Mouse (Mus musculus) forebrain, embryonic 13.5 days (tissue): ENCODE measurements at regions not wholly inside any gene's neighbourhood (a gene's known extent, or its start where the extent isn't known, plus 50 kb on each side); places are given as distances from the start of the nearest gene placed in this dataset.

Experiments used
- ATAC-seq: fragments of 200-750 bp; cut with Nextera tagmentation; 2 replicates; pipeline ENCODE4 v1.8.0; 2017
- H3K27ac ChIP-seq: fragments of 300-500 bp; sonication (generic); 2 replicates; pipeline ENCODE4 v1.5.1; 2015; ENCODE audit warnings: inconsistent platforms, mild to moderate bottlenecking, moderate library complexity
- H3K27me3 ChIP-seq: fragments of 300-500 bp; sonication (generic); 2 replicates; pipeline ENCODE4 v1.6.1; 2015; ENCODE audit warnings: mild to moderate bottlenecking, inconsistent platforms
- H3K36me3 ChIP-seq: fragments of 300-500 bp; sonication (generic); 2 replicates; pipeline ENCODE4 v1.6.1; 2015; ENCODE audit warnings: mild to moderate bottlenecking, inconsistent platforms; ENCODE audit not compliant: poor library complexity, severe bottlenecking
- H3K4me1 ChIP-seq: fragments of 300-500 bp; sonication (generic); 2 replicates; pipeline ENCODE4 v1.6.1; 2015; ENCODE audit warnings: inconsistent platforms
- H3K4me2 ChIP-seq: fragments of 300-500 bp; sonication (generic); 2 replicates; pipeline ENCODE4 v1.6.1; 2015; ENCODE audit warnings: inconsistent platforms, mild to moderate bottlenecking, moderate library complexity
- H3K4me3 ChIP-seq: fragments of 300-500 bp; sonication (generic); 2 replicates; pipeline ENCODE4 v1.5.1; 2015; ENCODE audit warnings: mild to moderate bottlenecking, inconsistent platforms
- H3K9ac ChIP-seq: fragments of 300-500 bp; sonication (generic); 2 replicates; pipeline ENCODE4 v1.6.1; 2015; ENCODE audit warnings: mild to moderate bottlenecking, inconsistent platforms
- H3K9me3 ChIP-seq: fragments of 300-500 bp; sonication (generic); replicated peaks from 2 replicates; pipeline ENCODE4 v1.6.1; 2016; ENCODE audit warnings: inconsistent platforms
- WGBS: fragments of 180-500 bp; shearing (Covaris S2); methylation state at CpG from one replicate; pipeline ENCODE4 v1.1.7; 2015; 5-methylcytosine and 5-hydroxymethylcytosine counted together

DNA sequence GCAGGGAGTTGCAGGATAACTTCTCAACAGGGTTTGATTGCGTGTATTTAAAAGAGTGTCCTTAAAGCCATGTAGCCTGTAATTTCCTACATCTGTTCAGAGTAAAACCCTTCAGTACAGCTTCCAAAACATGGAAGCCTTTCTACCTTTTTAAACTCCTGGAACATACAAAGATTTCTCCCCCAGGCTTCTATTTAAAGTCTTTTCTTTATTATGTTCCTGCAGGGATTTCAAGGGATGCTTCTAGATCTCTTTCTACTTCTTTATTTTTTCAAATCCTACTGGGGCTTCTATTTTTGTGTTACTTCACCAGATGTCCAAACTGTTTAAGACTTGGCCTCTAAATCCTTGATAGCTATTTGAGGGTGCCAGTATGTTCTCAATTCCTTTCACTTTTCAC lies 196.2 kb downstream of the Anxa1 start:
- 89% methylated on average over 1 of the region's 1 CpGs for WGBS
- Histone ChIP-seq H3K27ac (no peak overlapping the region), H3K27me3 (no peaks in the 10 kb centered on the region), H3K9me3 (no peaks in the 10 kb centered on the region), H3K4me2 (no peak overlapping the region), H3K9ac (no peak overlapping the region), H3K4me1 (no peaks in the 10 kb centered on the region), H3K36me3 (no peaks in the 10 kb centered on the region), H3K4me3 (no peak overlapping the region)
- ATAC-seq: no peak

DNA sequence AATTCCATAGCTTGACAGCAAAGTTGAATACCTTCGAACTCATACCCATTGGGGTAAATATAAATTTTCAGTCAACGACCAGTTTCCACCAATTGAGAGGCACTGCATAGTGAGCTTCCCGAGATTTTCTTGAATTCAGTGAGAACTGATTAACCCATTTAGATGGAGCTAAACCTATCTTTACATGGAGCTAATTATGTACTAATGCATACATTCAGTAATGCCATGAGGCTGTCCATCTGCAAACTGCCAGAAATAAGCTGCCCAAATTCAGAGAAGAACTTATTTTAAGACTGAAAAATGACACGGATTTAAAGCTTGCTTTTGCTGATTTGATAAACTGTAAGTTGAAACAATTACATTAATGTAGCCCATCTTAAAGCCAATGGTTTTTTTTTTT lies 208.9 kb downstream of the Anxa1 start:
- H3K27me3 ChIP-seq: no peaks in the 10 kb centered on the region
- no peak overlapping the region for H3K9ac ChIP-seq
- H3K4me3 ChIP-seq: no peak overlapping the region
- H3K9me3 ChIP-seq: no peaks in the 10 kb centered on the region
- WGBS: 87% methylated on average over 4 of the region's 4 CpGs
- no peak overlapping the region for H3K4me2 ChIP-seq
- H3K36me3 ChIP-seq: no peaks in the 10 kb centered on the region
- H3K4me1 ChIP-seq: no peaks in the 10 kb centered on the region
- H3K27ac ChIP-seq: no peak overlapping the region
- no peak for ATAC-seq

DNA sequence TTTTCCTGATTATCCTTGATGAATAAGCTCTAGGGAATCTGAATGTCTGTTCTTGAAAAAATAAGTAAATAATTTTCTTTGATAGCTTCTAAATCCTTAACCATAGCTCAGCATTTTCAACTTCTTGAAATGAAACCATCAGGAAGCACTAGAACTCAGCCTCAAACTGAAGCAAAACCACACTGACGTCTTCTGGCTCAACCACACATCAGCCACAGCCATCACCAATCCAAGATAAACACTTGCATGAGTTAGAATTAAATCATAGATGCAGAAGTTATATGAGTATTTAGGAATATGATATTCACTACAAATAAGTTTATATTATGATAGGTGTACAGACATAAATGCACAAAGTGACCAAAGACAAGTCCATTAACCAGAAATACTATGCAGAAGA lies 229.2 kb downstream of the Anxa1 start:
- 83% methylated on average over 1 of the region's 1 CpGs for WGBS
- no peak for ATAC-seq
- no peak overlapping the region for H3K4me2 ChIP-seq

DNA sequence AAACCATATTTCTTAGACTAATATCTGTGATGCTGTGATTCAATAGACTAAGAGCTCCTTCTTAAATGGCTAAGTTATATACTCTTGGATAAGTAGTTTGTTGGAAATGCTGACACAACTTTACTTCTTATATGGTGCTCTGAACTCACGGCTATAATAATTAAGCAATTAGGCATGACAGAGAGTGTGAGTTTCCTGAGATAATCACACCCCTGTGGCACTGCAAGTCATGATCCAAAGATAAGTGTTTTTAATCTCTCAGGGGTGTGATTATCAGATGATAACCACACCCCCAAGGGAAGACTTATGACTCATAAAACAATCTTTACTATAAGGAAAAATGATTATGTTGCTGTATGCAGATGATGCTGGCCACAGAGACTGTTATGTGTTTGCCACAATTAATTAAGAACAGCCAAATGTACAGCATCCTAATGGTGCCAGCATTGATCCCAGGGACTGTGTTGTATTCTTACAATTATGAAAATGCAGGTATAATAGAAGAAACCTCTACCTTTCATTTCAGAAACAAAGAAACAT lies 234.3 kb downstream of the Anxa1 start:
- Histone ChIP-seq H3K4me1 (no peaks in the 10 kb centered on the region), H3K9me3 (no peaks in the 10 kb centered on the region), H3K4me3 (no peak overlapping the region), H3K27ac (no peak overlapping the region), H3K9ac (no peak overlapping the region), H3K36me3 (no peaks in the 10 kb centered on the region), H3K4me2 (no peak overlapping the region), H3K27me3 (no peaks in the 10 kb centered on the region)
- 62% methylated on average over 1 of the region's 1 CpGs for WGBS
- no peak for ATAC-seq

More for the DNA sequence above, 229.2 kb downstream of the Anxa1 start:
- Histone ChIP-seq H3K9ac (no peak overlapping the region), H3K36me3 (no peaks in the 10 kb centered on the region), H3K27ac (no peak overlapping the region), H3K4me1 (no peaks in the 10 kb centered on the region), H3K9me3 (no peaks in the 10 kb centered on the region), H3K4me3 (no peak overlapping the region), H3K27me3 (no peaks in the 10 kb centered on the region)

DNA sequence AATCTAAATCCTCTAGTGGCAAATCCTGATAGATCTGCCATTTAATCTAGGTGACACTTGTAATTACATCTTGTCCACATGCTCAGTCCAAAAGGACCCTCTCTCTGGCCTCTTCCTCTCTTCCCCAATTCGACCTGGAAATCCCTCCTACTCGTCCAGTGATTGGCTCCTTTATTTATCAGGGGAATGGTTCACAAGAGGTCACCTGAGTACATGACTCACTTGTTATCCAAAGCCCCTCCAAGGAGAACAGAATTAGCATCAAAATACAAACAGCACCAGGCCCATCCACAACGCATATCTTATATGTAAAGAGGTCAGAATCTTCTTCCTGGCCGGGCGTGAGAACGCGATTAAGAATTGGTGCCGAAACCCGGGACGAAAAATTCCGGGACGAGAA lies 251.2 kb downstream of the Anxa1 start:
- H3K27me3 ChIP-seq: no peaks in the 10 kb centered on the region
- WGBS: 94% methylated on average over 12 of the region's 12 CpGs
- no peaks in the 10 kb centered on the region for H3K9me3 ChIP-seq
- H3K9ac ChIP-seq: no peak overlapping the region
- H3K27ac ChIP-seq: no peak overlapping the region
- H3K4me1 ChIP-seq: no peaks in the 10 kb centered on the region
- ATAC-seq: no peak
- no peak overlapping the region for H3K4me3 ChIP-seq
- H3K4me2 ChIP-seq: no peak overlapping the region
- no peaks in the 10 kb centered on the region for H3K36me3 ChIP-seq

DNA sequence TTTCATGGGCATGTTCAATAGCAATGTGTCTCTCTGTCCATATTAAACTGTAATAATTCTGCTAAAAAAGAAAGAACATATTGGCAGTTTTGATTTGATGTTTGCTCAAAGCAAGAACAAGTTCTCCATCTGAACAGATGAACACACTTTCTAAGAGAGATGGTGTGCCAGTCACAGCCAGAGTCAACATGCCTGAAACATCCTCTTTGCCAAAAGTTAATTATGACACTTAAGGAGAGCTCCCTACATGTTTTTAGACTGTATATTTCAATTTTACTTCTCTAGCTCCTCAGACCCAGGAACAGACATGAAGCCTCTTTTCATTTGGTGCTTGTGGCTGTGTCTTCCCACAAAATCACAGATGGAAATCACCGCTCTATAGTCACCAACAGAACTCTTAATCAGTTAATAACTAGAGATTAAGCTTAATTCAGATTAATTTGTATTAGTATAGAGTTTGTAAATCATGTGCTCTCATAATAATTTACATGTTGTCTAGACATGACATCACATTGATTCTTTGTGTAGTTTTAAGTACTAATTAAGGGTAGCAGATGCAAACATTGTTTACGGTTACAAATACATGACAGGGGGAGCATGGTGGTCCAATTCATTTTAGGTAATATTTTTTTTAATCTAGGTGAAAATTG lies 267.1 kb downstream of the Anxa1 start:
- Histone ChIP-seq H3K27me3 (no peaks in the 10 kb centered on the region), H3K4me1 (peaks cover 19% of the 10 kb centered on the region), H3K4me3 (no peak overlapping the region), H3K9me3 (no peaks in the 10 kb centered on the region), H3K9ac (no peak overlapping the region), H3K27ac (no peak overlapping the region), H3K36me3 (no peaks in the 10 kb centered on the region), H3K4me2 (no peak overlapping the region)
- ATAC-seq: peak; percentile 61; the same call in 1 of the 2 replicates
- 61% methylated on average over 2 of the region's 2 CpGs for WGBS

DNA sequence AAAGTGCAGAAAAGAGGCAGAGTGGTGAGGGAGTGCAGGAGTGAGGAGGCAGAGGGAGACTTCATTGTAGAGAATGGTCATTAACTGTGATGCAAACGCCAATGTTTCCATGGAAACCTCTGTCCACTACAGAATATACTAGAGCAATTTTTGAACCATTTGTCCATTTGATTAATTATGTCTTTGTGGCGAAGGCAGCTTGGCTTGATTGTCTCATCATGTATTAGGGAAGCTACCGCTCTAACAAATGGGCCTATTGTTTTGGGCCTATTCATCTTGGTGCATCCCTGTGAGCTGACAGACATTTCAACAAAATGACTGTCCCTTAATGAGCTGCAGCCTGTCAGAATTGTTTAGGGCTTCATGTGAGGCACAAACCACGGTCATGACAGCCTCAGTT lies 268.3 kb downstream of the Anxa1 start:
- no peak overlapping the region for H3K27ac ChIP-seq
- peak overlapping the region; percentile 8; the same call in 1 of the 2 replicates for H3K4me2 ChIP-seq
- WGBS: 5% methylated on average over 4 of the region's 4 CpGs
- H3K4me1 ChIP-seq: peaks cover 19% of the 10 kb centered on the region
- no peak overlapping the region for H3K4me3 ChIP-seq
- no peaks in the 10 kb centered on the region for H3K27me3 ChIP-seq
- no peak overlapping the region for H3K9ac ChIP-seq
- no peaks in the 10 kb centered on the region for H3K9me3 ChIP-seq
- ATAC-seq: peak; percentile 88
- no peaks in the 10 kb centered on the region for H3K36me3 ChIP-seq

DNA sequence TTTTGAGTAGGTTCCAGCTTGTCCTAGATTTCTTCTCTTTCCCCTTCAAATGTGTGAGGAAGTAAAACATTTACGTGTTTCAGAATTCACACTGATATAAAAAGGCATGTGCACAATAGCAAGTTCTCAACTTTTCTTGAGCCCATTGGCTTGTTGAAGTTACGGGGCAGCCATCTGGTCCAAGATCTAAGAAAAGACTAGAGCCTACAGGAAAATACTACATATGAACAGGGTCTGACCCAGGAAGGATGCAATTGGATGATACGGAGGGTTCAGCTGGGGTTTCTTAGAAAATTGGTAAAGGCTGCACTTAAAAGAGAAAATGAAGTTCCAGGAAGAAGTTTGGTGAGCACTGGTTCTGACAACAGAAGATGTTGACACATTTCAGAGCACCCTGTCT lies 276.5 kb downstream of the Anxa1 start:
- no peak overlapping the region for H3K4me3 ChIP-seq
- H3K36me3 ChIP-seq: no peaks in the 10 kb centered on the region
- H3K9ac ChIP-seq: no peak overlapping the region
- H3K27ac ChIP-seq: no peak overlapping the region
- no peak for ATAC-seq
- H3K4me1 ChIP-seq: no peaks in the 10 kb centered on the region
- H3K4me2 ChIP-seq: no peak overlapping the region
- H3K9me3 ChIP-seq: no peaks in the 10 kb centered on the region
- 93% methylated on average over 3 of the region's 3 CpGs for whole genome bisulfite sequencing
- no peaks in the 10 kb centered on the region for H3K27me3 ChIP-seq
